Mouse (Mus musculus) gastrocnemius, adult 2 months (tissue): ENCODE results near the gene Yy1. TPM values are rescaled to one million over a fixed set of nuclear protein-coding genes. Genes with fewer than 3 reads are reported as not detected.

ENCODE experiments used
- DNase-seq: peaks from one replicate; pipeline ENCODE4 v3.0.0; 2022
- H3K27ac ChIP-seq: fragments of 200-600 bp; 2 replicates; pipeline ENCODE4 v1.8.1; 2022; ENCODE audit warnings: mild to moderate bottlenecking
- H3K4me3 ChIP-seq: fragments of 200-600 bp; 2 replicates; pipeline ENCODE4 v1.8.1; 2022; ENCODE audit warnings: mild to moderate bottlenecking, moderate library complexity
- CTCF ChIP-seq: fragments of 200-600 bp; IDR thresholded peaks from 2 replicates; pipeline ENCODE4 v1.8.1; 2022; ENCODE audit warnings: antibody characterized with exemption, mild to moderate bottlenecking, moderate library complexity
- intact Hi-C: fragments of 180-260 bp; cut with DNase I; formaldehyde crosslinking; loops from one replicate; pipeline ENCODE4 v1.15.1; 2025
- microRNA-seq: library from miRNA; unstranded; fragments of <30 nt; microRNA quantifications from one replicate; pipeline ENCODE4 v1.2.0, GENCODE M21; 2021
- total RNA-seq, 2 experiments: library from RNA; stranded (reverse); gene quantifications; 2 replicates each; pipeline ENCODE4 v1.2.3; 2021

Gene Yy1
- total RNA-seq, 2 experiments from 2014 or later, result 33.4 to 35.6 TPM

GRCm38 (mm10) chr12:108852822-108853221 lies 60.0 kb downstream of the Yy1 start:
- intact Hi-C loops, result no loop called here
- no peak for DNase-seq
- H3K27ac ChIP-seq, result no peak overlapping the region
- H3K4me3 ChIP-seq, result no peak overlapping the region
- TF ChIP-seq CTCF, result no peak

- TF ChIP-seq CTCF, result no peak
- Histone ChIP-seq H3K27ac (no peak overlapping the region), H3K4me3 (no peak overlapping the region)
- intact Hi-C loops, result no loop called here
- no peak for DNase-seq
These were observed 62.3 kb downstream of the Yy1 start for GRCm38 (mm10) chr12:108855081-108855480.

- intact Hi-C loops, result no loop called here
- TF ChIP-seq CTCF, result no peak
- Histone ChIP-seq H3K4me3 (no peak overlapping the region), H3K27ac (no peak overlapping the region)
- DNase-seq, result no peak
These were observed 63.4 kb downstream of the Yy1 start for GRCm38 (mm10) chr12:108856186-108856585.

DNA sequence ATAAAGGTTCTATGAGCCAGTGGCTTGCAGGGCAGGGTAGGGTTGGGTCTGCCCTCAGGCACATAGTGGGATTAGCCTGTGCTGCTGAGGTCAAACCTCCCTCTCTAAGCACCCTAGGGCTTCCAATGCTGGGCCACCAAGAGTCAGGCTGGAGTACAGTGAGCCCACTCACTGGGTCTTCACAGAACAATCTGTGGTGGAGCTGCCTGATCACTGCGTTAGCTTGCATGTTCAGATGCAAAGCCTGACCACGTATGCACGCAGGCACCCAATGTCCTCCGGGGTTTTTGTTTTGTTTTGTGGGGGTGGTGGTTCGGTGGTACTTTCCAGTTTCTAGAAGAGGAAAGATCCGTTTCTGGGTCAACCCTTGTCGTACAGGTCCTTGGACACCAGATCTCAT lies 64.3 kb downstream of the Yy1 start:
- intact Hi-C loops, result no loop called here

GRCm38 (mm10) chr12:108857589-108858184 lies 64.9 kb downstream of the Yy1 start:
- DNase-seq, result peak; percentile 57
- intact Hi-C loops, result no loop called here
- H3K27ac ChIP-seq, result 0 out of 2 replicates have a peak overlapping the region, but pooled peaks have one; percentile 20
- H3K4me3 ChIP-seq, result no peak overlapping the region
- no peak for TF ChIP-seq CTCF

More for the DNA sequence above, 64.3 kb downstream of the Yy1 start:
- Histone ChIP-seq H3K27ac (no peak overlapping the region), H3K4me3 (no peak overlapping the region)
- DNase-seq, result no peak
- TF ChIP-seq CTCF, result no peak

DNA sequence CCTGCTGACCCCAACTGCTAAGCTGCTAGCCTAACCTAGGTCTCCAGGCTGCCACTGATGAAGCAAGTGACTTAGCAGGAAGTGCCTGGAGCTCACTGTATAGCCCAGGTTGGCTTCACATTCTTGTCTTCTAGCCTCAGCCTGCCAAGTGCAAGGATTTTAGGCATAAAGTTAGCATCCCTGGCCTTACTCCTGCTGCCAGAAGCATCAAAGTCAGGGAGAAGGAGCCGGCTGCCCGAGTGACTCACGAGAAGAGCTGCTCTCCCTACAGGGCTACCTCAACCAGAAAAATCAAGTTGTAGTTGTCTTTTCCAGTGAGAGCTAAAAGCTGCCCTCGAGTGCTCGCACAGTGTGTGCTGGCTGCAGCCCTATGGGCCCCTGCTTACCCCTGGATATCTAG lies 65.7 kb downstream of the Yy1 start:
- DNase-seq, result no peak
- Histone ChIP-seq H3K4me3 (no peak overlapping the region), H3K27ac (0 out of 2 replicates have a peak overlapping the region, but pooled peaks have one; percentile 20)
- intact Hi-C loops, result no loop called here
- no peak for TF ChIP-seq CTCF

GRCm38 (mm10) chr12:108865007-108865494 lies 72.3 kb downstream of the Yy1 start:
- no peak for DNase-seq
- H3K27ac ChIP-seq, result peak overlapping the region; percentile 73

DNA sequence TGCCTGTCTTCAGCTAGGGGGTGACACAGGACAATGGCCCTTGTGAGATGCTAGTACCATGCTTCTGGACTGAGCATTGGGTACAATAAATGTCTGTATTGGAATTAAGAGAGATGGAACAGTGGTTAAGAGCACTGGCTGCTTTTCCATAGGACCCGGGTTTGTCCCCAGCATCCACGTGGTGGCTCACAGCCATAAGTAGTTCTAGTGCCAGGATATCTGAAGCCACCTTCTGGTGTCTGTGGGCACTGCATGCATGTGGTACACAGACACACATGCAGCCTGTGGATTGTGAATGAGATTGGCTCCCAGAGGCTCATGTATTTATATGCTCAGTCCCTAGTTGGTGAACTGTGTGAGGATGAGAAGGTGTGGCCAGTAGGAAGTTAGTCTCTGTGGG lies 76.8 kb downstream of the Yy1 start:
- intact Hi-C loops, result no loop called here
- peak; percentile 49 for TF ChIP-seq CTCF

More at GRCm38 (mm10) chr12:108865007-108865494, 72.3 kb downstream of the Yy1 start:
- H3K4me3 ChIP-seq, result peak overlapping the region; percentile 15; the same call in 1 of the 2 replicates
- intact Hi-C loops, result no loop called here
- TF ChIP-seq CTCF, result no peak

More for the DNA sequence above, 76.8 kb downstream of the Yy1 start:
- no peak for DNase-seq
- no peak overlapping the region for H3K27ac ChIP-seq
- no peak overlapping the region for H3K4me3 ChIP-seq

Small RNAs within 50 kb of the gene (microRNA-seq; reads per million reads assigned to microRNA genes)
- 70.1 reads per million, percentile 37 among the genes with 10 or more reads in this experiment for gene Mir345

Other genes with a start within 250 kb of the Yy1 start
- 10 to 100 TPM in 1 of 2 experiments, 1 to 10 TPM in 1; 10.0 to 17.7 TPM for gene Evl, start 238.3 kb upstream of the Yy1 start, total RNA-seq
- not detected for gene Degs2, start 90.7 kb upstream of the Yy1 start, total RNA-seq
- gene Slc25a29, start 42.9 kb downstream of the Yy1 start, total RNA-seq, result 10 to 100 TPM; 11.9 to 12.1 TPM
- 1 to 10 TPM; 7.7 to 8.8 TPM for gene Slc25a47, start 43.1 kb downstream of the Yy1 start, total RNA-seq
- gene Wdr25, start 100.7 kb downstream of the Yy1 start, total RNA-seq, result 1 to 10 TPM; 2.5 to 5.3 TPM
- gene Wars, start 101.2 kb downstream of the Yy1 start, total RNA-seq, result 10 to 100 TPM; 28.4 to 29.1 TPM